Mouse (Mus musculus) cerebellum, adult 18-20 months (tissue): ENCODE data around the gene Slc35b4.

Experiments used
- DNase-seq, 2 experiments: peaks; one replicate each; pipeline ENCODE4 v3.0.0; 2021

Gene Slc35b4

GRCm38 (mm10) chr6:34170844-34171494 lies 5.9 kb downstream of the Slc35b4 start:
- no peak for DNase-seq

- DNase-seq, result no peak
Measured at GRCm38 (mm10) chr6:34168834-34169233, 8.1 kb downstream of the Slc35b4 start.

DNA sequence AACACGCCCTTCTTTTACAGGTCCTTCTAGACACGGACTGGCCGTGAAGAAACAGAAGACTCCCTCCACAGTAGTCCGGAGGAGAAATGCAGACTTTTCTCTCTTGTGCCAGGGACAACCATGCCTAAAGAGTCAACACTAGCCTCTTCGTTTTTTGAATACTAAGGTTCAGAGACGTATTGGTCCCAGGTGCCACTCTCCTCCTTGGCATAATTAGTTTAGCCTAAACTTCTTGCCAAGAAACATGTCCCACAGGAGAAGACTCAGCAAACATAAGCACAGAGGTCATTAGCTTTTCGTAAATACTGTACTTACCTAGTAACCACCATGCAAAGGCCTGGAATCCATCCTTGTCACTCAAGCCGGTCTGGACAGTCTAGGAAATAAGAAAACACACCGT lies 13.9 kb downstream of the Slc35b4 start:
- DNase-seq, result no peak

GRCm38 (mm10) chr6:34162607-34163006 lies 14.3 kb downstream of the Slc35b4 start:
- no peak for DNase-seq

DNA sequence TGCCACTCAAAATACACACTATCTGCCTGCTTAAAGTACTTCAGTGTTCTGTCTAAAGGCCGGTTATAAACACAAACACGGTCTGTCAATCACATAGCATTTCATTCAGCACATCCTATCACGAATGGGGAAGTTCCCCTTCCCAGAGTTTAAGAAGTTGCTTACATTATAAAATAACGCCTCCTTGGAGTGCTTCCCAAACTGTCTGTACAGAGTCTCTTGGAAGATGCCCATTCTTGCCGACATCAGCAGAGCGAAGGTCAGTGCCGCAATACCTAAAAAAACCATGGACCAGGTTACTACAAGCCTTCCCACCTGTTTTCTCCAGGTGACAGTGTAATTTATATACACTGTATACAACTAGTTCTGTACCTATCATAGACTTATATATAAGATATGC lies 15.4 kb downstream of the Slc35b4 start:
- DNase-seq, result no peak

- DNase-seq, result no peak
Measured at GRCm38 (mm10) chr6:34160816-34161310, 16.0 kb downstream of the Slc35b4 start.

DNA sequence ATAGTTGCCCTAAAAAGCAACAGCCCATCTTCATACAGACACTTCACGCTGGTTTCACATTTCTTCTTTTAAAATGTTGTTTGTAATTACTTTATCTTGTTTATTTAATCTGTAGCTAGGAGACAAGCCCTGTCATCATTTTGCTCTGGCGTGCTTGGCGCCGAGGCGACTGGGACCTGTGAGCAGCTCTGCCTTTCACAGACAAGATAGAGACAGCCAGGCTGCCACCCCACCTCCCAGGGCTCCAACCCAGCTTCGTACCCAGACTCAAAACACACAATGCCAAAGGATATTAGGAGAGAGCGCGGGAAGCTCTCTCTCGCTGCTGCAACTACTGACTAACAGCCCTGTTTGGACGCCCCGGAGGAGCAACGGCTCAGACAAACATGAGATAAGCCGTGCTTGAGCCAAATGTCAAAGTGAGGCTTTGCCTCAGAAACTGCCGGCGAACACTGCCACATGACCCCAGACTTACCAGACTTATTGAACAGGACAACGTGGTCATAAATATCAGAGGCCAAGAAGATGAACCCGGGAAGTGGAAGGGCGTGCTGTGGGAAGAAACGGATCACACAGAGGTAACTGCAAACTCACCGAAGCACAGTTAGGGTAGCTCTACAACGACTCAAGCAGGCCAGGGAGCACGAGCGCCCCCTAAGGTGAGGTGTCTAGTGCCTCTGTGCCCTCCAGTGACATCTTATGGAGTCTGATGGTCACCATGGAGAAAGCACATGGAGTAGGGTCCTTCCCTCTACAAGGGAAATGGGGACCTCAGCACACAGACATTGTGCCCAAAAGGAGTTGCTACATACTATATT lies 16.7 kb downstream of the Slc35b4 start:
- no peak for DNase-seq

DNA sequence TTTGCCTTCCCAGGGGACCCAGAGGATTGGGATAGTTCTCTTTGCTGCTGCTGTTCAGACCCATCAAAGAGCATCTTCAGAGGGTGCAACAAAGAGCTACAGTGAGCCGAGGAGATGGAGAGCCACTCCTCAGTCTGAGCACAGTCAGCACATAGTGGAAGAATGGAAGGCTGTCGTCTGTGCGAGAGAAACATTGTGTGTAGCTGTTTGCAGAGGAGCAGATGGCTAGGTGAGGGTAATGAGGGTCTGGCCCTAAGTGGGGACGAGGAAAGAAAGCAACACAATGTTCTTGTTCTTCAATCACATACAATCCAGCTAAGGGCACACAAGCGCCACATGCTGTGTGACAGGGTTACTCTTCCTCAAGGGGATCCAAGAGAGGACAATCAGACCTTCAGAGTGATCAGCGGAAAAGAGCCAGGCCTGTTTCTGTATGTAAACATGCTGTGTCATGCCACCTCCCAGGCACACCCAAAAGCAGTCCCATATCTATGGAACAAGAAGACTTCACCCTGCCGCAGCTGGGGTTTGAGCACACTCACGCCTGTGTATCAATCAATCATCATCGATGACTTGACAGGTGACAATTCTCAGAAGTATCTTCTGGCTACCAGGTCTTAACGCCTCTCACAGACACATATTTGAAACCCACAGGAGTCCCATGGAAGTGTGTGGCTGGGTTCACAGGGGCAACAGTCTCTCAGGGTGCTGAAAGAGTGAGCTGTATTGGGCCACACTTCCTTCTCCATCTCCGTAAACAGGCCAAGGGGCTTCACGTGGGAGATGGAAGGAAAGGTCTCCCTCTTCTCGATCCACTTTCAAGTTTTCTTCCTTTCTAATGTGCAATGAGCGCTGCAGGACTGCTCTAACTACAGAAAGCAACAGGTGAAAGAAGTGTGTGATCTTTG lies 19.8 kb downstream of the Slc35b4 start:
- no peak for DNase-seq

- no peak for DNase-seq
Measured at GRCm38 (mm10) chr6:34156057-34156456, 20.9 kb downstream of the Slc35b4 start.

DNA sequence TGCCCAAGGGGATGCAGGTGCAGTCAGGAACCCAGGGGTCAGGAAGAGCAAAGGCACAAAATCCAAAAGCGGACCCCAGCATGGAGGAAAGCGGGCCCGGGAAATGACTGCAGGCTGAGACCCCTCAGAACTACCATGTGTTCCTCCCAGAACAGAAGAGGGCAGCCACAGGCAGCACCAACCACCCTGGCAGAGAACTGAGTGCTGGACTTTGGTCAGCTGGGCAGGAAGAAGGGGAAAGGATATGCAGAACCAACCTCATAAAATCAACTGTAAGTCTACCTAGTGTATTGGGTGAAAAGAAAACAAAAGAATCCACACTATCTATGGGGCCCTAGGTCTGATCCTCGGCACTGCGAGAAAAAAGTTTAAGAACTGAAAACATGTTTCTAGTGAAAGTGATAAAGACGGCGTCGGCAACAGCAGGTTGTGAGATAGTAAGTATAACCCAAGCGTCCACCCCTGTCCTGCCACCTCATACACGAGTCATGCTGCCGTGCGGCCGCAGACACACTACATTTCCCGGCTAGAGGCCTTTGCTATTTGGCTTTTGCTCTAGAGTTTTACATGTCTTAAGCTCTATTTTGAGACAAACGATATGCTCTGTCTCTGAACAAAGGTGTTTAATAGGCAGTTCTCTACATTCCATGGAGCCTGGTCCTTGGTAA lies 21.6 kb downstream of the Slc35b4 start:
- no peak for DNase-seq

GRCm38 (mm10) chr6:34154202-34154601 lies 22.7 kb downstream of the Slc35b4 start:
- DNase-seq, result no peak

DNA sequence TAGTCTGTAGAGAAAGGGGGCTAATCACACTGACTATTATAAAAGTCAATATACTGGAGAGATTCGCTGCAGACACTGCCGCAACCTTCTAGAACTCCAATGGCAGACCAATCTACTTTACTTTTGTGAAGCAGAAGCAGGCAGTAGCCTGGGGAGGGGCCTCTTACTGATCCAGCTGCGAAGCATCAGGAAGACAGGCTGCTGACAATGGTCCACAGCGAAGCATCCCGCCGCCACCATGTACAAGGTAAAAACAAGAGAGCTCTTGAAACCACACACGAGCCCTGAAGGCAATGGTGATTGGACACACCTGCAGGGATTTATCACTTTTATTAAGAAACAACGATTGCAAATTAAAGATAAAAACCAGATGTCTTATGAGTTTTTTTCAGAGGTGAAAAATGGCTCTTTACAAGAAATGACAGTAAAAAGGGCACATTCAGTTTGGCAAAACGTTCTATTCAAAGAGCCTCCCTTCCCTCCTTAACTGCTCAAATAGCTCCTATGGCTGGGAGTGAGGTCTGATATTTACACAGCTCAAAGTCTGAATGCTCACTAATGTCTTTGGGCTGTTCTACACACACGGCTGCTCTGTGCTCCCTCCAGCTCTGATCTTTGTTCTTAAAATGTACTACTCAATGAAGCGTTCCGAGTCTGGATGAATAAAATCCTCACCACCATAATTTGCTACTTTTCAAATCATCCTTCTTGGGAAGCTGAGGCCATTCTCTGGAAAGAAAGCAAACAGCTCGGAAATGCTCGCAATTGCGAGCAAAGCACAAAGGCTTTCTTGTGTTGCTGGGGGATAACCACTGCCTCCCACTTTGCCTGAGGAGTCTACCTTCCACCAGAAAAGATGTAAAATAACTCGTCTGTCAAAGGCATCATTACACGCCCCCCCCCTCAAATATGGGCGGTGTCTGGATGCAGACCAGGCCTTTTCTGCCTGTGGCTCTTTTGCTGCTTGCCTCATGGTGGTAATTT lies 23.6 kb downstream of the Slc35b4 start:
- DNase-seq, result no peak

- DNase-seq, result no peak
Measured at GRCm38 (mm10) chr6:34149821-34150220, 27.1 kb downstream of the Slc35b4 start.

GRCm38 (mm10) chr6:34149066-34149465 lies 27.8 kb downstream of the Slc35b4 start:
- no peak for DNase-seq

DNA sequence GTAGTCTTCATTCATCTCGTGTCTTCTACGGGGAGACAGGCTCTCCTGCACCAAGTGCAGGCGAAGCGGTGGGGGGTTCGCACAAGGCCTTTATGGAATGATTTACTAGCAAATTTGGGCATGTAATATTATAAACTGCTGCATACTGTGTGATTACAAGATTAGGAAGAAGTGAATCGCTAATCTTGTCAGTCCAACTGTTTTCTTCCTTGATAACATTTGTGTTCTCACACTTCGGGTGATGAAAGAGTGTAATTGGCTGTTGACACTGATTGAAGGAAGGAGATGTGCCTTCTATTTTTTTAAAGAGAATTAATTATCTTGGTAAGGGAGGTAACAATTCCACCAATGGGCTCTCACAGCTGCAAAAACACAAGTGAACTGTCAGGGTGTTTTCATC lies 28.3 kb downstream of the Slc35b4 start:
- DNase-seq, result no peak

- no peak for DNase-seq
Measured at GRCm38 (mm10) chr6:34148021-34148420, 28.9 kb downstream of the Slc35b4 start.

- DNase-seq, result no peak
Measured at GRCm38 (mm10) chr6:34146042-34146441, 30.9 kb downstream of the Slc35b4 start.

- no peak for DNase-seq
Measured at GRCm38 (mm10) chr6:34142931-34143330, 34.0 kb downstream of the Slc35b4 start.

GRCm38 (mm10) chr6:34138366-34138765 lies 38.5 kb downstream of the Slc35b4 start:
- DNase-seq, result no peak

GRCm38 (mm10) chr6:34132391-34132790 lies 44.5 kb downstream of the Slc35b4 start:
- no peak for DNase-seq

DNA sequence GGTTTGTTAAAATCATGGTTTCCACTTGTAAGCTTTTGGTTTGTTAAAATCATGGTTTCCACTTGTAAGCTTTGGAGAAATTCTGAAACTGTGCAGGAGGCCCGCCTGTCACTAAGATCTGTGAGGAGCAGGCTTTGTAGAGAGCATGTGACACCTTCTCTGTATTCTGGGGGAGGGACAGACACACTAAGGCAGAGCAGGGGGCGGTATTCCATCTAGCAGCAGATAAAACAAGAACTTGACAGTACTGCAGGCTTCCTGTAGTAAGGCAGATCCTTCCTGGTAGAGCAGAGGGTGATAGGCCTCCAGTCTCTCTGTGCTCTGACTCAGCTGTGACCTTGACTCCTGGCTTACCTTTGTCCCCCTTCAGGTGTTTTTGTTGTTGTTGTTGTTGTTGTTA lies 47.6 kb downstream of the Slc35b4 start:
- no peak for DNase-seq
